Mouse (Mus musculus) B cell, adult 62 days (primary cell): ENCODE measurements around the gene Gm49368. TPM values are rescaled to one million over a fixed set of nuclear protein-coding genes. Genes with fewer than 3 reads are reported as not detected.

Experiments
- total RNA-seq: library from RNA; stranded (reverse); gene quantifications from 4 replicates; pipeline ENCODE4 v1.2.4, GENCODE M21; 2023

Gene Gm49368
- total RNA-seq, result not detected in 4 replicates

DNA sequence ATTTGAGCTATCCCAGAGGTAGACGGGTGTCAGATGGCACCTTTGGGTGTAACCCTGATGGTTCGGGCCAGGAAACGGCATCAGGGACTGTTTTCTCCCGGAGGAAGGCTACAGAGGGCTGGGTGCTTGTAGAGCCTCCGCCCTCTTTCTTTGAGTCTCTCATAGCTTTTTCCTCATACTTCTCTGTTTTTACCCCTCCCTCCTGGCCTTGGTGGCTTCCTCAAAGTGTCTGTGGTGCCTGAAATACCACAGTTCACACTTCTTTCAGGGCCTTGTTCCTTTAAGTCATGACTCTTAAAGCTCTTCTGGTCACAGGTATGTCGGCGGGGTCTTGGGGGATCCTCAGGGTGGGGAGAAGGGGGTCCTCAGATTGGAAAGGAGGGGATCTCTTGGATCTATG is at the start of gene Gm49368, which contains the start of gene Itgam:
Gene Gm49368, plus strand, starts transcription at position 228 of the 400 bp plus-strand sequence.
Gene Itgam, plus strand, starts transcription at position 185 of the 400 bp plus-strand sequence.

DNA sequence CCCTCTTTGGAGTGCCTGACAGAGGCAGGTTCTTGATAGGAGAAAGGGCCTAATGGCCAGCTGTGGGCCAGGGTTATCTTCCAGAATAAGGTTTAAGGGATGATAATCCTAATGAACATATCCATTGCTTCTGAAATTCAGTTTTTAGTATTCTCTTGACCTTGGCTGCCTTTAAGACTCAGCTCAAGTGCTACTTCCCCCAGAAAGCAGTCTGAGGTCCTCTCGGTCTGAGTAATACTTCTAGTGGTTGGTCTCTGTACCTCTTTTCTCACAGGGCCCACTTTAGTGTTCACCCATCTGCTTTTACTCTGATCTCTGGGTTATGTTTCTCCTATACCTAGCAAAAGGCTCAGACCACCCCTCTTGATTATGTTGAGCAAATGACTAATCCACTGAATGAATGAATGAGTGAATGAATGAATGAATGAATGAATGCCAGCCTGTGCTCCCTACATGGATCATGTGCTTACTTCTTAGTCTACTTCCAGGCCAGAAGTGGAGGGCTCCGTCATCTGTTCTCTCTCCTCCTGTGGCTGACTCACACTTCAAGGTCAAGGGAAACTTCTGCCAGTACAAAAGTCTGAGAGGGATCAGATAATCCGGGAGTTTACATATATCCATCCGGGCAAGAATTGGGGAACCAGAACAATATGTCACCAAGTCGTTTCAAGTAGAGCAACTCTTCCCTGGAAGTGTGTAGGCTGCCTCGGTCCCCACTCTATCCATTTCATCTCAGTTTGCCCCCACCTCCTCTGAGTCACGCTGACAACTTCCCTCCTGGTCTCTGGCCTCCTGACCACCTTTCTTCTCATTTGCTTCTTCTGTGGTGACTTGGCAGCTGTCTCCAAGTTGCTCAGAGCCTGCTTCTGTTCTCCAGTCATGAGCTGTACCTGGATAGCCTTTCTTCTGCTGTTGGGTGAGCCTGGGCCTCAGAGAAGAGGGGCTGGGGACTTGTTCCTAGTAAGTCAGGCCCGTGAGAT is 66.5 kb downstream of the Gm49368 start, which contains the start of gene Itgax:
Gene Itgax, plus strand, starts transcription at position 807 of the 980 bp plus-strand sequence.

DNA sequence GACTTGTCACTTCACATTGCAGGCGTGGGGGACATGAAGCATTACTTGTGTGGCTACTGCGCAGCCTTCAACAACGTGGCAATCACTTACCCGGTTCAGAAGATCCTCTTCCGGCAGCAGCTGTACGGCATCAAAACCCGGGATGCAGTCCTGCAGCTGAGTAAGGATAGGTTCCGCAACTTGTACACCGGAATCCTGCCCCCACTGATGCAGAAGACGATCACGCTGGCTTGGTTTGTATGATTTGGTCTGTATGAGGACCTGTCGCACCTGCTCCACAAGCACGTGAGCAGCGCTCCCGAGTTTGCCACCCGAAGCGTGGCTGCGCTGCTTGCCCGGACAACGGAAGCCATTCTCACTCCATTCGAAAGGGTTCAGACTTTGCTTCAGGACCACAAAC is 91.6 kb downstream of the Gm49368 start, which contains the start of gene Itgad:
Gene Itgad, plus strand, starts transcription at position 301 of the 400 bp plus-strand sequence.

Other genes starting within 250 kb of the Gm49368 start
- gene Stx4a, start 238.4 kb upstream of the Gm49368 start, total RNA-seq, result 121 to 153 TPM (median 133 TPM) in 4 replicates
- not detected in 4 replicates for gene Stx1b, start 238.1 kb upstream of the Gm49368 start, total RNA-seq
- 91.0 to 95.6 TPM (median 92.9 TPM) in 4 replicates for gene Zfp646, start 186.5 kb upstream of the Gm49368 start, total RNA-seq
- 13.9 to 14.9 TPM (median 14.4 TPM) in 4 replicates for gene Zfp668, start 185.9 kb upstream of the Gm49368 start, total RNA-seq
- gene Prss53, start 171.7 kb upstream of the Gm49368 start, total RNA-seq, result 0.35 to 0.45 TPM (median 0.40 TPM) in 4 replicates
- not detected in 4 replicates for gene Gm21974, start 167.2 kb upstream of the Gm49368 start, total RNA-seq
- 15.5 to 22.2 TPM (median 17.5 TPM) in 4 replicates for gene Vkorc1, start 167.1 kb upstream of the Gm49368 start, total RNA-seq
- 30.2 to 34.8 TPM (median 32.9 TPM) in 4 replicates for gene Bckdk, start 158.6 kb upstream of the Gm49368 start, total RNA-seq
- gene Kat8, start 150.2 kb upstream of the Gm49368 start, total RNA-seq, result 43.2 to 49.2 TPM (median 46.0 TPM) in 4 replicates
- not detected in 4 replicates for gene Prss8, start 132.6 kb upstream of the Gm49368 start, total RNA-seq
- gene Prss36, start 116.0 kb upstream of the Gm49368 start, total RNA-seq, result 2.5 to 3.3 TPM (median 2.8 TPM) in 4 replicates
- 793 to 895 TPM (median 867 TPM) in 4 replicates for gene Fus, start 95.2 kb upstream of the Gm49368 start, total RNA-seq
- gene Pycard, start 68.8 kb upstream of the Gm49368 start, total RNA-seq, result 24.0 to 28.8 TPM (median 26.2 TPM) in 4 replicates
- gene Trim72, start 58.7 kb upstream of the Gm49368 start, total RNA-seq, result 0.26 to 1.7 TPM (median 1.0 TPM) in 4 replicates
- gene Itgam, start within 50 bp of the Gm49368 start, total RNA-seq, result 1.4 to 2.7 TPM (median 2.1 TPM) in 4 replicates
- gene Itgax, start 66.9 kb downstream of the Gm49368 start, total RNA-seq, result 0.98 to 3.9 TPM (median 1.8 TPM) in 4 replicates
- gene Itgad, start 91.7 kb downstream of the Gm49368 start, total RNA-seq, result 3.6 to 4.4 TPM (median 4.1 TPM) in 4 replicates
- gene Cox6a2, start 143.7 kb downstream of the Gm49368 start, total RNA-seq, result not detected in 4 replicates
- 26.3 to 31.1 TPM (median 28.7 TPM) in 4 replicates for gene Armc5, start 174.7 kb downstream of the Gm49368 start, total RNA-seq
- gene 9130023H24Rik, start 175.3 kb downstream of the Gm49368 start, total RNA-seq, result 4.6 to 6.0 TPM (median 5.6 TPM) in 4 replicates
- 1.9 to 3.7 TPM (median 2.5 TPM) in 4 replicates for gene Tgfb1i1, start 184.1 kb downstream of the Gm49368 start, total RNA-seq
- not detected in 4 replicates for gene Slc5a2, start 203.0 kb downstream of the Gm49368 start, total RNA-seq
- 25.1 to 32.1 TPM (median 28.0 TPM) in 4 replicates for gene BC017158, start 235.5 kb downstream of the Gm49368 start, total RNA-seq